Mouse (Mus musculus) ovary, adult 18-20 months (tissue): ENCODE data around the gene Lpar6.

ENCODE experiments used
- DNase-seq: peaks from one replicate; pipeline ENCODE4 v3.0.0; 2022; ENCODE audit warnings: low spot score, mixed read lengths

The Lpar6 gene

DNA sequence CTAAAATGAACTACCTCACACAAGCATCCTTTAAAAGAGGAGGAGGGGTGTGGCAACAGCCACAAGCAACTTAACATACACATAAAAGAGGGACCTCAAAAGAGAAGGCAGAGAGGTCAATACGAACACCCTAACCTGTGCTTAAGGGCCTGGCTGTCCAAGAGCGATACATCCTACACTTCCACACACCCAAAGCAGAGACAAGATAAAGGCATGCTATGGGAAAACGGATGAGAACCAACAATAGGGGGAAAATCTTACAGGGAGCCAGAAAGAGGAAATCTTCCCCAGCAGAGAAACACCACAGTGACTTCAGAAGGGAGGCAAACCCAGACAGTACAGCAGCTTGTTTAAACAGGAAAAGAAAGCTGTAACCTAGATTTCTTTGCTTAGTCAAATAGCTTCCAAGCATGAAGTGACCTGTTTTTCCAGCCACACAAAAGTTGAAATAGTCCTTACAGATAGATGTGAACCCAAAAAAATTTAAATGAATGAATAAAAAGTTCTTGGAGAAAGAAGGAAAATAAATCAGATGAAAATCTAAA, 17.8 kb downstream of the Lpar6 start:
- no peak for DNase-seq

DNA sequence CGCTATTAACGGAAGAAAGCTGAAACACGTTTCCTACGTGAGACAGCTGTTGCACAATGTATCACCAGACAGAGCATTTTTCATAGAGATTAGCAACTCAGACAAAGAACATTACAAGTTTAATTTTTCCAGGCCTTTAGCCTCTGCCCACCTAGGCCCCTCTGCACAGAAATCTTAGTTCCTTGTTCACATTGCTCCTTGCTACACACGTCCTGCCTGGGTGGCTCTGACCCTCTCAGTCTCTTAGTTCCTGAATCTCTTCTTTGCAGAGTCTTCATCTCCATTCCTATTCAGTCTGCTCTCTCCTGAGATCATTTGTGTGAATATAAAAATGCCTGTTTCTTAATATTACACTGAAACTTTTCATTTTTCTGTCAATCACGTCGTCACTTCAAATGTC, 19.7 kb downstream of the Lpar6 start:
- no peak for DNase-seq

DNA sequence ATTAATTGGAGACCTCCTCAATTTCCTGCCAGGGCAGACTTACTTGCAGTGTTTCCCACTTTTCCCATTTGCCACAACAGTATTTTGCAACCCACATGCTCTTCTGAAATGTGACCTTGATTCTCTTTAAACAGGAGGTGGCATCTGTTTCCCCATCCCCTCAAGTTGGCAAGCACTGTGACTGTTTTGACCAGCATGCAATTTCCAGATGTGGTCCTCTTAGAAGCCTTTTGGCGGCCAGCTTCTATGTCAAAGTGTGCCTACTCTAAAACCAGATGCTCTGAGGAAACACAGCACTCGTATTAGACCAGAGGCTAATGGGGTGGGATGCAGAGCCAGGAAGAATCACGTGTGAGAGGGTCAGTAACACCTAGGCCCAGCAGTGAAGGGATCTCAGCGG, 20.5 kb downstream of the Lpar6 start:
- no peak for DNase-seq

DNA sequence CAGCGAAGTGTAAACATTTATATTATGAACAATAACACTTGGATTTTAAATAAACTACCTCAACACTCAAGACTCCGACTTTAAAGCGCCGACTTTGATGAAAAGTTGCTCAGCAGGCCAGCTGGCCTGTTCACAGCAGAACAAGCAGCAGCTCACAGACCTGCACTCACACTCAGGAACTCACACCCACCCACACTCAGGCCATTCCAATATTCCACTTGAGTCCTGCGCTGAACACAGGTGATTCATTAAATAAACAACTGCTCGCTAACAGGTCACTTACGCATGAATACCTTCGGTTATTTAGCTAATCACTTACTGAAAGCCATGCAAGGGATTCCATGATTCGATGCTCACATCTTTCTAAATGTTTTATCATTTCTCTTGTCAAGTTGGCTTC, 24.5 kb downstream of the Lpar6 start:
- no peak for DNase-seq

DNA sequence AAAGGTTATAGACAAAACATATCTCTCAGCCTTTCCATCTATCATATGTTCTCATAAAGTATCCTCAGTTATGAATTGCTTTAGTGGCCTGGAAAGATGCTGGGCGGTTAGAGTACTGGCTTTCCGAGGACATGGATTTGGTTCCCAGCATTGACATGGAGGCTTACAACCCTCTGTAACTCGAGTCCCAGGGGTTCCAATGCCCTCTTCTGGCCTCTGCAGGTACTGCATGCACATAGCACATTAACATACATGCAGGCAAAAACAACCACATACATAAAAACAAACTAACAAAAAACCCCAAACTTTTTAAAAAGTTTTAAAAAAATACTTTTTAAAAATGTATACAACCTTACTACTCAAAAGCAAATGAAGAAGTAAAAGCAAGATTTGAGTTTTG, 28.5 kb downstream of the Lpar6 start:
- no peak for DNase-seq

DNA sequence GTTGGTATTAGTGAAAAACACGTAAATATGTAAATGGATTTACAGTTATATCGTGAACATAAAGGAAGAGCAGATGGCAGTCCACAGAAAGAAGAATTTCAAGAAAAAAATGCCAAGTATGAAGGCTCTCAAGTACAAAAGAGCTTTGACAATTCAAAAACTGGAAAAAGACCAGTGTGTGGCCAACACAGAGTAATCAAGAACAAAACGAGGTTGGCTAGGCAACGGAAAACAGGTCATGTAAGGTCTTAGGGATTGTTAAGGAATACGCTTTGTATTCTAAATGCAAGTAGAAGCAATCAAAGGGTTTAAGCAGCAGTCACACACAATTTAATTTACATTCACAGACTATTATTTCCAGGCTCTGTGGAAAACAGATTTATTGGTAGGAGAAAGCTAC, 34.1 kb downstream of the Lpar6 start:
- DNase-seq, result no peak

DNA sequence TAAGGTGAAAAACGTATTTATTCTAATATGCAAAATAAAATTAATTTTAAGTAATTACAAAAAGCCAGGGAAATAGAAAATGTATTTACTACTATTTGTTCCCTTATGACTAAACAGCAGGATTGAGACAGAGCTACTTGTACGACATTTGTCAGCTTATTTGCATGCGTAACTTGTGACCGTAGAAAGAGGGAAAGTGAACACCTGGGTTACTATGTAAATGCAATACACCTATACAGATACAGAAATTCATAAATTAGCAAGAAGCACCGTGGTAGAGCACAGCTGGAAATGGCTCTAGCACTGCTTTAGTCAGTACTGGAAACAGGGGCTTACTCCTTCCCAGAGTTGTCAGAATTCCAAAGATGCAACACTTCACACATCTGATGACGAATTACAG, 41.4 kb downstream of the Lpar6 start:
- no peak for DNase-seq

DNA sequence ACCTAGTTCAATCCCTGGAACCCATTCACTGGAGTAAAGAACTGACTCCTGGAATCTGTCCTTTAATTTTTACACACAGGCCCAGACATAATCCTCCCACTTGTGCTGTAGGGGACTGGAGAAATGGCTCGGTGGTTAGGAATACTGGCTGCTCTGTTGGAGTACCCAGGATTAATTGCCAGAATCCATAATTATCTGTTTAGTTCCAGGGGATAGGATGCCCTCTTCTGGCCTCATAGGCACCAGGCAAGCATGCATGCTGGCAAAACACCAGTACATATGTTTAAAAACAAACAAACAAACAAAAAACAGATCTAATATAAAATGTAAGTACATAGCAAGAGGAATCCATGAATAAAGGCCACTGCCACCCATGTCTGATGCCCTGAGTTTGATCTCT, 43.3 kb downstream of the Lpar6 start:
- DNase-seq, result no peak

DNA sequence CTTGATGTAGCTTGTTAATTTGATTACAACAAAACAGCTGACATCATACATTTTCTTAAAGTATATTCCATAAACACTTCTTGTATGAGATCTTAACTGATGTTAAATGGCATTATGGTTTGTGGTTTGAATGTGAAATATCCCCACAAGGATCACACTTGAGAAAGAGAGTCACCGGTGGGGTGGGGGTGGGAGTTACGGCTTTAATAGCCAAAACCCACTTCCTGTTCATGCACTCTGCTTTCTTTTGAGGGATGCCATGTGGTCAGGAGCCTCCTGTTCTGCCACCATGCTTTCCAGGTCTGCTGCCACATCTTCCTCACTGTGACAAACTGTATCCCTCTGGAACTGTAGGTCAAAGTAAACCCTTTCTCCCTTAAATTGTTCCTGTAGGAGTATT, 52.2 kb downstream of the Lpar6 start:
- no peak for DNase-seq

DNA sequence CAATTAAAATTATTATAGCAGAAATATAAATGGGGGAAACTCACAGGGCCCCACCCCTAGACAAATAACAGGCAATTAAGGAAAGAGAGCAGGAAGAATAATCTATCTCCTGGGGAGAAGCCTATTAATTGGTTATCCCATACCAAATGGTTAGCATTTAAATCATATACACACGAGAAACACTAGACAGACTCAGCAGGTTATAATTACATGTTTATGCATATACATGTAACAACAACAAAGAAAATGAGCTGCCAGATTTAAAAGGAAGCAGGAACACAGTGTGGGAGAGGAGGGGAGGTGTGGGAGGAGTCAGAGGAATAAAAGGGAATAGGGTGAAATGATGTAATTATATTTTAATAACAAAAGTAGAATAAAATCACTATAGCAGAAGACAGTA, 54.7 kb downstream of the Lpar6 start:
- DNase-seq, result no peak
